Mouse (Mus musculus): ENCODE measurements around the gene Gm1043. TPM values are rescaled to one million over a fixed set of nuclear protein-coding genes. Genes with fewer than 3 reads are reported as not detected.

The Gm1043 gene
- total RNA-seq, 4 experiments from 2014 or later, result 22.4 to 42.6 (median 30.3) TPM

- DNase-seq (ENCODE audit: low spot score in 2 of 2), result peak; percentile 78 to 91
Observed at GRCm38 (mm10) chr5:37109280-37109849, 24.2 kb downstream of the Gm1043 start.

DNA sequence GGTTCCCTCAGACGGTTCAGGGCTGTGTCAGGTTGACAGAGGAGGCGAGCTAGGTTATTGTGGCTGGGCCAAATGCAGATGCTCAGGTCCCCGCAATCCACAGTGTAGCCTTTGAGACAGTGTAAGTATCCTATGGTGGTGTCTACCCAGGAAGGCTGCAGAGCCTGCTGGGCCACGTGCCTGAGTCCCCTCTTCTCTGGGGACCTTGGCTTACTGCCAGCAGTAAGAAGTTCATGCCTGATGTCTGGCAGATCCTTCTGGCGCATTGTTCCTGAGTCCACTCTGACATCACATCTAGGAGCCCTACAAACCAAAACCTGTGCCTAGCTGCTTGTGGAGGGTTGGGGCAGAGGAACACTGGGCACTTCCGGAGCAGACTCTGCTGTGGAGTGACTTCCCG is 27.2 kb downstream of the Gm1043 start:
- no peak for DNase-seq (ENCODE audit: low spot score in 2 of 2)

- no peak for DNase-seq (ENCODE audit: low spot score in 2 of 2)
Observed at GRCm38 (mm10) chr5:37117126-37117525, 32.0 kb downstream of the Gm1043 start.

- DNase-seq (ENCODE audit: low spot score in 2 of 2), result no peak
Observed at GRCm38 (mm10) chr5:37118242-37118641, 33.1 kb downstream of the Gm1043 start.

DNA sequence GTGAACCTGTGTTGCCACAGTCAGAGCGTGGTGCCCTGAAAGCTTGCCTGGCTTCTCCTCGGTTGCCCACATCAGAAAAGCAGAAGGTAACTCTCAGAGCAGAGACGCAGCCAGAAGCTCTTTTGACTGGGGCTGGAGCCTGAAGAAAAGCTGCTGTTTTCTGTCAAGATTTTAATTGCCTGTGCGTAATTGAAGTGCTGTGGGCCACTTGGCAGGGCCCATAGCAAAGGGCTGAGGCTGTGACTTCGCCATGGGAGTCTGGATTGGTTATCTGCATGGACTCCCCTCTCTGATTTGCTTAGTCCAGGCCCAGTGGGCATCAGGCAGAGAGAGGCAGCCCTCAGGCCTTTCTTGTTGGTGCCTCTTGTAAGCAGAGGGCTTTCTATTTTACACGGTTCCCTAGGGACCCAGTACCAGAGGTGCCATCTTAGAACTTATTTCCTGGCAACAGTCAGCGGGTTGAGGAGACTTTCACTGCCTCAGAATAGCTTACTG is 36.1 kb downstream of the Gm1043 start:
- no peak for DNase-seq (ENCODE audit: low spot score in 2 of 2)

DNA sequence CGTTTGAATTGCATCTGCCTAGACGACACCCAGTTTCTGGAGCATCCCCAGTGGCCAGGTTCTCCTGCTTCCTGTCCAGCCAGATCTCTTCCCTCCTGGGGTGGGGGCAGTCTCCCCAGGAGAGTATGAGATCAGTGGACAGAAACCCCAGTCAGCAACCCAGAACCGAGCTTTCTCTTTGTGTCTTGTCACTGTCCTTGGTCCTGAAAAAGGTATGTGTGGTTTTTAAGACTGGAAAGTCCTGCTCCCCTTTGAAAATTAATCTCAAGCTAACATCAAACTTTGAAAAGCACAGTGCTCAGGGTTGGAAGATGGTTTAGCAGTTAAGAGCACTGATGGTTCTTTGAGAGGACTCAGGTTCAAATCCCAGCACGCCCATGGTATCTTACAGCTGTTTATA is 46.7 kb downstream of the Gm1043 start:
- DNase-seq (ENCODE audit: low spot score in 2 of 2), result no peak

- no peak for DNase-seq (ENCODE audit: low spot score in 2 of 2)
Observed at GRCm38 (mm10) chr5:37141745-37142144, 56.6 kb downstream of the Gm1043 start.

DNA sequence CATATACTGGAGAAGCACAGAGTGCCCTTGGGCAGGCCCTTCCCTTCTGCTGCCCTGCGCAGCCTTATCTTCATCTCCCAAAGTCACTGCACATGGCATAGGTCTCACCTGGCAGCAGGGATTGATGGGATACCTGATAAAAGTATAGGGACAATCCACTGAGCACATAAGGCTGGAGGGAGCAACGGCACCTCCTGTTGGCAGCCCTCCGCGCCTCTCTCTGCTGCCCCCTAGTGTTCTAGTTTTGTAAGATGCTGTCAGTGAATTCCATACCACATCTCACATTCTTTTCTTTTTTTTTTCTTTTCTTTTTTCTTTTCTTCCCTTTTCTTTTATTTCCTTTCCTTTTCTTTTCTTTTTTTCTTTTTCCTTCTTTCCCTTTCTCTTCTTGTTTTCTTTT is 62.4 kb downstream of the Gm1043 start:
- DNase-seq (ENCODE audit: low spot score in 2 of 2), result peak in 1 of 2 experiments; percentile 56

GRCm38 (mm10) chr5:37150650-37151049 is 65.5 kb downstream of the Gm1043 start:
- no peak for DNase-seq (ENCODE audit: low spot score in 2 of 2)

GRCm38 (mm10) chr5:37154472-37154871 is 69.3 kb downstream of the Gm1043 start:
- no peak for DNase-seq (ENCODE audit: low spot score in 2 of 2)

DNA sequence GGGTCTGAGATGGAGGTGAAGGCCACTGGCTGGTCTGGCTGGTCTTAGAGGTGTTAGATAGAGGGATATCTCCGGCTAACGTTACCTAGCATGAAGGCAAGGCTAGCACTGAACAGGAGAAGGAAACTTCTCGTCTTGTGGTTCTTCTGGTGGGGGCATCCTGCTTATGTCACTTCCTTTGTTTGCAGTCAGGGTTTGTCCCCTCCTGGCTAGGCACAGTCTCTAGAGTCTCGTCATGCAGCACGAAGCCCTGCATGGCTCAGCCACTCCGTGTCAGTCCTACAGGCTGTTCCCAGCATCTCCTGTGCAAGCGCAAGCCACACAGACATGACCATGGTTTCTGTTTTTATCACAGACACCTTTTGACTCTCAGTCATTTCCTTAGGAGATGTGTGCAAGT is 73.2 kb downstream of the Gm1043 start:
- no peak for DNase-seq (ENCODE audit: low spot score in 2 of 2)

DNA sequence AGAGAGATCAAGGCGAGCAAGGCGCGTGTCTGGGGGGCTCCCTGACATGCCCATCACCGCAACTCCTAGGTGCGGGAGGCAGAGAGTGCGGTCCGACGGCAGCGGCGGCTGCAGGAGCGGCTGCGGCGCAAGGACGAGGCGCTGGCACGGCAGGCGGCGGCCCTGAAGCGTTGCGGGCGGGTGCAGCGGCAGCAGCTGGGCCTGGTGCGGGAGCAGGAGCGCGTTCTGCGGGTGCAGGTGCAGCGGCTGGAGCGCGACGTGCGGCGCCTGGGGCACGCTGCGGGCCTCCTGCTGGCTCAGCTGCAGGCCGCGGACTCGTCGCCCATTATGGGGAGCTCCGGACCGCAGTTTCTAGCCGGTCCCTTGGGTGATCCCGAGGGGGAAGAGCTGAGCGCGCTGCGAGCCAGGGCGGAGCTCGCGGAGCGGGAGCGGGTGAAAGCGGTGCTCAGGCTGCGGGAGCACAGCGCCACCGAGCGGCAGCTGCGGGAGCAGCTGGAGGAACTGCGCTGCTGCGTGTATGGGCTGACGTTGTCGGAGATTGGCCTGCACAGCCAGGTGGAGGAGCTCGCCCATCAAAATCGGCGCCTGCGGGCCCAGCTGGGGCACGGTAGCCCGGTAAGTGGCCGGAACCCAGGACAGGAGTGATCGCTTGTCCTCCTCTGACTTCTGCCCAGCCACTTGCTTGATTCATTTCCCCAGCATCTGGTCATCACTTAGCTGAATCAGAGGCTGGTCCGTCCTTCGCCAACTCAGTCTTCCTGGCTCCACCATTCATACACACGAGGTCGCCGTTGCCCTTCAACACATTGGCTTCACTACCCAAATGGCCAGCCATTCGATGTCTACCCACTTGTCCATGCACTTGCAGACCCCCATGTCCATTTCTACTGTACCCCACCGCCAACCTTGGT is 78.0 kb downstream of the Gm1043 start:
- DNase-seq (ENCODE audit: low spot score in 2 of 2), result peak; percentile 63 to 82

- DNase-seq (ENCODE audit: low spot score in 2 of 2), result no peak
Observed at GRCm38 (mm10) chr5:37176466-37176865, 91.3 kb downstream of the Gm1043 start.

GRCm38 (mm10) chr5:37177061-37177460 is 91.9 kb downstream of the Gm1043 start:
- peak; percentile 48 to 52 for DNase-seq (ENCODE audit: low spot score in 2 of 2)

DNA sequence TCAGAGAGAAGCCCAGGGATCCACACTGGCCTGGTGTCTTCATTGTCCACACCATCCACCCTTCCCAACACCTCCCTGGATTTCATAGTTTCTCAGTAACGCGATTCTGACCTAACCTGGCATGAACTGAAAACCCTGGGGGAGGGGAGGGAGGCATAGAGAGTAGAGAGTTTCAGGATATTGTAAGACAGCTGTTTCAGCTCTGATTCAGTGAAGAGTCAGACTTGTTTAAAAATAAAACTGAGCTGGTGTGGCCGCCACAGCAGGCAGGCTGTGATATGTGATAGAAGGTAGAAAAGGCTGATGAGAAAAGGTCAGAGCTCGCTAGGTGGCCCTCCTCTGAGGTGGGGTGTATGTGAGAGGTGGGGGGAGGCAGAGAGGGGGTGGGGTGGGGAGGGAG is 93.6 kb downstream of the Gm1043 start:
- DNase-seq (ENCODE audit: low spot score in 2 of 2), result no peak

DNA sequence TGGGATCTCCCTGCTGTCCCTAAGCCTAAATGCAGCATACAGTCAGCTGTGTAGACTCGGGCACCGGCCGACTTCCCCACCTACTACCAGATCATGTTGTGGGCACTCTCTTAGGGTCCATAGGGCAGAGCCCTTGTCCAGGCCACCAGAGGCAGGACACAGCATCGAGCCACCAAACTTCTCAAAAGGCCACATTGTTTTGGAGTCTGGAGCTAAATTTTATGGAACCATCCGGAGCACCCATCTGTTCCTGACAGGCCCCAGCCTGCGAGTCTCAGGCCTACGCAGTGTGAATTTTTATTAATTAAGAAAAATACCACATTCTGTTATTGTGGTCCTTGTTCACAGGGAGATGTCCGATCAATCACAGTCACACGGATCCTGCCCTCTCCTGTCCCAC is 94.7 kb downstream of the Gm1043 start:
- DNase-seq (ENCODE audit: low spot score in 2 of 2), result peak in 1 of 2 experiments; percentile 58

- DNase-seq (ENCODE audit: low spot score in 2 of 2), result no peak
Observed at GRCm38 (mm10) chr5:37180624-37181023, 95.5 kb downstream of the Gm1043 start.

DNA sequence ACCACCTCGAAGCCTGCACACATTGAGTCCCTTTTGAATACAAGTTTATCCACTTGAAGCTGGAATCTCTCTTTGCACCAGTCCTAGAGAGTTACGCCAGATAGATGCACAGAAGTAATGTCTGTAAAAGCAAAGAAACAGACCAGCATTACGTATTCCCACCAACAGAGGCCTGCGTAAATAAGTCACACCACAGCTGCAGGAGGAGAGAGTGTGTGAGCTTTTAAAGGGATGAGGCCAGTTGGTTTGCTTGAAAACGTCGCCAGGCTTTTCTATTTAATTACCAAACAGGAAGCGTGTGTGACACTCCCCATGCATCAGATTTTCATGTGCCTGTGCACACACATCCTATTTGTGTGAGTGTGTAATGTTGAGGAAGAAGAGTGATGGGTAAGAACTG is 99.4 kb downstream of the Gm1043 start:
- DNase-seq (ENCODE audit: low spot score in 2 of 2), result no peak

DNA sequence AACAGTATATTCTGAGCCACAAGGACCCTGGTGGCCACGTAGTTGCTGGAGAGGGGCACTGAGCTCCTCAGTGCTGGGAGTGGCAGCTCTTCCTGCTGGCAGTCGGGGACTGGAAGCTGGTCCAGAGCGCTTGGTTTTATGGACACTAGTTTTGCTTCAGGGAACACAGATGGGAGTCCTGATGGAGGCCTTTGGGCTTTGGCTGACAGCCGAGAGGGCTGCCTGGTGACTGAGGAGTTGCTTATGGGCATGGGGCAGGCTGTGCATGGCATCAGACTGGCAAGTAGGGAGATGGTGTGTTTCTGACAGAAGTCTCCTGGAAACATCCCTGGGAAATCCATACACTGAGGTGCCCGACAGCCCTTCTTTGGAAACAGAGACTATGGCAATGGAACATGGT is 105.2 kb downstream of the Gm1043 start:
- no peak for DNase-seq (ENCODE audit: low spot score in 2 of 2)

DNA sequence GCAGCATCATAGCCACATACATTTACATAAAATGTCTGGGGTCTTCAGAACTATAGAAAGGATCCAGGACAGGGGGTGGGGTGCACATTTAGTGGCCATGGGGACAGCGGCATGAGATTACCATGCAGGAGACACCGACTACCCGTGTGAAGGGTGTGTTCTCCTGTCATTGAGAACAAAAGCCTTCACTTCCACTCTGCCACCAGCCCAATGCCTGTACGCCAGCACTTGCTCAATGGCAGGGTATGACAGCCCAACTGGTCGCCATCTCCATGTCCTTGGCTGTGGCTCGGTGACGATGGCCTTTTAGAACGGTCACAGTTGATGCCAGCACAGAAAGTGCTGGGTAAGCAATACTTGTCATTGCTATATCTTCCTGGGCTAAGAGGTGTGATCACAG is 111.0 kb downstream of the Gm1043 start:
- DNase-seq (ENCODE audit: low spot score in 2 of 2), result no peak

DNA sequence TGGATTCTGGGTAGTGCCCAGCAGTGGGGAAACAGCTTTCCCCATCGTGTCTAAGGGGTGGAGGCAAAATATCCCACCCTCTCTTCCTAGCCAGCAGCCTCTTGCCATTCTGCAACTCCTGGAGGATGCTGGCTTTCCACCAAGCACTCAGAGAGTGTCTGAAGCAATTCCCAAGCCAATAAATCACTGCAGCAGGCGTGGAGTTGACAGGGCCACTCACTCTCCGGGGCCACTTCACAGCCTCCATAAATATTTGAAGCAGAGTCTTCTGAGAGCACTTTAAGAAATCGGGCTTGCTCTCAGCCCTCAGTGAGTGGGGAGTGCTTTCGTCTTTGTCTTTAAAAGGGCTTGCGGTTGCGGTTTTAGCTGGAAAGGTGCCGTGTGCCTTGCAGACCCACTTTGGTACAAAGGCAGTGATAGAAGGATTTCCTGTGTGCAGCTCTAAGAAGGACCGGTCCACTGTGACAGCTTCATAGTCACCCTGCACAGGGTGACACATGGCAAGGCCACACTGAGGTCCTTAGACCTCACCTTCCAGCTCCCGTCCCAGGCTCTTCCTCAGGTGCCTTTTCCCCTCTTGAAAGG is 111.6 kb downstream of the Gm1043 start:
- no peak for DNase-seq (ENCODE audit: low spot score in 2 of 2)

DNA sequence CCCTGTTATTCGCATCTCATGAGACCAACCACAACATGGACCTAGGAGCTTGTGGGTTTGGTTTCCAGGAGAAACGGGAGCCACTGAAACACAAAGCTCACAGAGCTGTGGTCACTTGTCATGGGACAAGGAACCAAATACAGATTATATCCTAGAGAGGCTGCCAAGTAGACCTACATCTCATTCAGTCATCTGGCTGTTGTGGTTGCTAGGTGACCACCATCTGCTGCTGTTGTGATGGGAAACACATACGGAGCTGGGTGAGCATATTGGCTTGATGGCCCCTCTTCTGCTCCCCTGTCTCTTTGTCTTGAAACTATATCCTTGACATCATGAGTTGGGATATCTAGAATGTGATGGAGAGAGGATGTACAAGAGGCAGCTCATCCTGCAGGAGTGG is 112.3 kb downstream of the Gm1043 start:
- no peak for DNase-seq (ENCODE audit: low spot score in 2 of 2)
